Mouse (Mus musculus): ENCODE results near the gene Tubb3. TPM values are rescaled to one million over a fixed set of nuclear protein-coding genes. Genes with fewer than 3 reads are reported as not detected.

Gene Tubb3
- total and polyA plus RNA-seq, 3 experiments, result 1.8 to 3.1 (median 2.2) TPM

GRCm38 (mm10) chr8:123387041-123387440 is 24.2 kb upstream of the Tubb3 start:
- in situ Hi-C loops (cut with MboI; ENCODE audit: low pct_ligation_motif_present, low pct_unique_long_range_greater_than_20kb, low sequenced_read_pairs) (no loop called here), dilution Hi-C loops (cut with MboI; ENCODE audit: extremely low pct_ligation_motif_present, extremely low pct_unique_long_range_greater_than_20kb, low sequenced_read_pairs) (no loop called here)
- H3K4me1 ChIP-seq (ENCODE audit: control insufficient read depth in 1 of 2, insufficient read depth in 2 of 2), result no peaks in the 10 kb centered on the region
- H3K9ac ChIP-seq (ENCODE audit: insufficient read depth, low read depth), result no peak overlapping the region
- H3K27me3 ChIP-seq (replicated peaks), result no peaks in the 10 kb centered on the region
- no peak overlapping the region for H3K4me3 ChIP-seq (replicated peaks in 1 of 3; ENCODE audit: low read depth in 2 of 3, low read length in 2 of 3, poor library complexity in 1 of 3)
- H3K79me2 ChIP-seq (replicated peaks; ENCODE audit: control insufficient read depth, extremely low read depth, insufficient read depth, poor library complexity, severe bottlenecking), result no peaks in the 10 kb centered on the region
- TF ChIP-seq USF1 (IDR thresholded peaks at IDR 0.05; ENCODE audit: low read depth, low read length) (no peak), UBTF (IDR thresholded peaks at IDR 0.05; ENCODE audit: low read depth, low read length) (no peak), JUN (IDR thresholded peaks at IDR 0.05; ENCODE audit: insufficient read depth, low read depth, low read length) (no peak), NELFE (IDR thresholded peaks at IDR 0.05; ENCODE audit: low read depth, low read length) (no peak), POLR2AphosphoS2 (IDR thresholded peaks at IDR 0.05; ENCODE audit: low read depth, low read length) (no peak), TBP (conservative IDR thresholded peaks at IDR 0.05; ENCODE audit: low read depth, low read length) (no peak), GABPA (IDR thresholded peaks at IDR 0.05; ENCODE audit: insufficient replicate concordance, low read depth, low read length) (no peak), BHLHE40 (IDR thresholded peaks at IDR 0.05; ENCODE audit: low read depth, low read length) (no peak), ZNF384 (IDR thresholded peaks at IDR 0.05; ENCODE audit: low read depth, low read length) (no peak), NRF1 (IDR thresholded peaks at IDR 0.05; ENCODE audit: low read depth, low read length) (no peak), CHD2 (IDR thresholded peaks at IDR 0.05; ENCODE audit: low read length) (no peak)
- H3K4me2 ChIP-seq (ENCODE audit: insufficient read depth, low read depth, poor library complexity, severe bottlenecking), result no peak overlapping the region
- H3K9me3 ChIP-seq (replicated peaks; ENCODE audit: low read length), result no peaks in the 10 kb centered on the region
- H3K27ac ChIP-seq (ENCODE audit: insufficient read depth, low read depth), result no peak overlapping the region
- no peak for DNase-seq (ENCODE audit: extremely low read depth)
- H3K36me3 ChIP-seq (replicated peaks in 1 of 2; ENCODE audit: control insufficient read depth in 1 of 2, insufficient read depth in 1 of 2, low read length in 1 of 2), result peaks cover 87 to 100% of the 10 kb centered on the region in 2 experiments

- Histone ChIP-seq H3K27me3 (replicated peaks) (no peaks in the 10 kb centered on the region), H3K4me1 (ENCODE audit: control insufficient read depth in 1 of 2, insufficient read depth in 2 of 2) (no peaks in the 10 kb centered on the region), H3K36me3 (replicated peaks in 1 of 2; ENCODE audit: control insufficient read depth in 1 of 2, insufficient read depth in 1 of 2, low read length in 1 of 2) (peaks cover 90 to 100% of the 10 kb centered on the region in 2 experiments), H3K9me3 (replicated peaks; ENCODE audit: low read length) (no peaks in the 10 kb centered on the region), H3K4me2 (ENCODE audit: insufficient read depth, low read depth, poor library complexity, severe bottlenecking) (no peak overlapping the region), H3K4me3 (replicated peaks in 1 of 3; ENCODE audit: low read depth in 2 of 3, low read length in 2 of 3, poor library complexity in 1 of 3) (no peak overlapping the region), H3K9ac (ENCODE audit: insufficient read depth, low read depth) (no peak overlapping the region), H3K27ac (ENCODE audit: insufficient read depth, low read depth) (no peak overlapping the region), H3K79me2 (replicated peaks; ENCODE audit: control insufficient read depth, extremely low read depth, insufficient read depth, poor library complexity, severe bottlenecking) (no peaks in the 10 kb centered on the region)
- TF ChIP-seq ZKSCAN1 (IDR thresholded peaks at IDR 0.05; ENCODE audit: borderline replicate concordance, low read depth, low read length), result no peak
- TF ChIP-seq SMC3 (IDR thresholded peaks at IDR 0.05; ENCODE audit: low read depth, low read length), result no peak
- no peak for DNase-seq (ENCODE audit: extremely low read depth)
- in situ Hi-C loops (cut with MboI; ENCODE audit: low pct_ligation_motif_present, low pct_unique_long_range_greater_than_20kb, low sequenced_read_pairs) (no loop called here), dilution Hi-C loops (cut with MboI; ENCODE audit: extremely low pct_ligation_motif_present, extremely low pct_unique_long_range_greater_than_20kb, low sequenced_read_pairs) (no loop called here)
Observed at GRCm38 (mm10) chr8:123387801-123388200, 23.4 kb upstream of the Tubb3 start.

- in situ Hi-C loops (cut with MboI; ENCODE audit: low pct_ligation_motif_present, low pct_unique_long_range_greater_than_20kb, low sequenced_read_pairs) (no loop called here), dilution Hi-C loops (cut with MboI; ENCODE audit: extremely low pct_ligation_motif_present, extremely low pct_unique_long_range_greater_than_20kb, low sequenced_read_pairs) (no loop called here)
- Histone ChIP-seq H3K79me2 (replicated peaks; ENCODE audit: control insufficient read depth, extremely low read depth, insufficient read depth, poor library complexity, severe bottlenecking) (no peaks in the 10 kb centered on the region), H3K9ac (ENCODE audit: insufficient read depth, low read depth) (no peak overlapping the region), H3K27me3 (replicated peaks) (no peaks in the 10 kb centered on the region), H3K4me3 (replicated peaks in 1 of 3; ENCODE audit: low read depth in 2 of 3, low read length in 2 of 3, poor library complexity in 1 of 3) (no peak overlapping the region), H3K27ac (ENCODE audit: insufficient read depth, low read depth) (no peak overlapping the region), H3K4me1 (ENCODE audit: control insufficient read depth in 1 of 2, insufficient read depth in 2 of 2) (no peaks in the 10 kb centered on the region), H3K36me3 (replicated peaks in 1 of 2; ENCODE audit: control insufficient read depth in 1 of 2, insufficient read depth in 1 of 2, low read length in 1 of 2) (peaks cover 90 to 100% of the 10 kb centered on the region in 2 experiments), H3K4me2 (ENCODE audit: insufficient read depth, low read depth, poor library complexity, severe bottlenecking) (no peak overlapping the region), H3K9me3 (replicated peaks; ENCODE audit: low read length) (no peaks in the 10 kb centered on the region)
- TF ChIP-seq CTCF (conservative IDR thresholded peaks at IDR 0.05 in 1 of 2, IDR thresholded peaks at IDR 0.05 in 1 of 2; ENCODE audit: low read depth in 2 of 2, low read length in 2 of 2) (no peak), USF1 (IDR thresholded peaks at IDR 0.05; ENCODE audit: low read depth, low read length) (no peak), SMC3 (IDR thresholded peaks at IDR 0.05; ENCODE audit: low read depth, low read length) (no peak), SIN3A (IDR thresholded peaks at IDR 0.05; ENCODE audit: low read length) (no peak), ETS1 (conservative IDR thresholded peaks at IDR 0.05; ENCODE audit: low read depth, low read length) (no peak), MXI1 (IDR thresholded peaks at IDR 0.05; ENCODE audit: low read depth, low read length) (no peak), ELF1 (IDR thresholded peaks at IDR 0.05; ENCODE audit: low read depth, low read length) (no peak)
- no peak for DNase-seq (ENCODE audit: extremely low read depth)
Observed at GRCm38 (mm10) chr8:123389026-123389425, 22.2 kb upstream of the Tubb3 start.
